7 mouse cellular contexts compared by ENCODE assay signal in genomic region chr8:85700751-85701351, GRCm38 (mm10). TPM values are rescaled to one million over a fixed set of nuclear protein-coding genes. Genes with fewer than 3 reads are reported as not detected.
DNase-seq lines count a peak whose midpoint lies in the region; ATAC-seq lines count a peak whose summit lies in the region.

Gene Neto2 (minus strand): TSS chr8:85700924.

- peak; percentile 66 for ATAC-seq in granulocyte monocyte progenitor cell, adult 5-6 weeks (replicated peaks; ENCODE audit: poor library complexity, severe bottlenecking)
- ATAC-seq in limb, embryonic 11.5 days (ENCODE audit: insufficient number of reproducible peaks, low FRiP score, low TSS enrichment, low read depth), result peak; percentile 88
- ATAC-seq in midbrain, embryonic 13.5 days, result peak; percentile 91

- H3K9me3 ChIP-seq in embryonic facial prominence, embryonic 10.5 days, result no peaks in the 10 kb centered on the region
- no peaks in the 10 kb centered on the region for H3K9me3 ChIP-seq in limb, embryonic 11.5 days (ENCODE audit: control insufficient read depth, low read length)
- no peaks in the 10 kb centered on the region for H3K9me3 ChIP-seq in midbrain, embryonic 13.5 days

- H3K4me1 ChIP-seq in embryonic facial prominence, embryonic 10.5 days, result peaks cover 17% of the 10 kb centered on the region
- H3K4me1 ChIP-seq in limb, embryonic 11.5 days (ENCODE audit: control insufficient read depth, insufficient read depth, low read length), result no peaks in the 10 kb centered on the region
- H3K4me1 ChIP-seq in midbrain, embryonic 13.5 days (replicated peaks), result 0 out of 2 replicates have a peak, but pooled peaks cover 11% of the 10 kb centered on the region

- no peaks in the 10 kb centered on the region for H3K36me3 ChIP-seq in embryonic facial prominence, embryonic 10.5 days (replicated peaks)
- H3K36me3 ChIP-seq in limb, embryonic 11.5 days (ENCODE audit: control insufficient read depth, insufficient read depth, low read length), result no peaks in the 10 kb centered on the region
- H3K36me3 ChIP-seq in midbrain, embryonic 13.5 days, result no peaks in the 10 kb centered on the region

- peak within 1 kb of the TSS; percentile 79 for H3K4me3 ChIP-seq in embryonic facial prominence, embryonic 10.5 days
- H3K4me3 ChIP-seq in limb, embryonic 11.5 days (ENCODE audit: low read depth, low read length), result peak within 1 kb of the TSS; percentile 58
- peak within 1 kb of the TSS; percentile 85 for H3K4me3 ChIP-seq in midbrain, embryonic 13.5 days (replicated peaks)

- WGBS in embryonic facial prominence, embryonic 10.5 days, result 6% methylated on average over 65 of the region's 65 CpGs
- 7% methylated on average over 60 of the region's 65 CpGs for WGBS in limb, embryonic 11.5 days
- WGBS in midbrain, embryonic 13.5 days, result 5% methylated on average over 60 of the region's 65 CpGs

- H3K4me2 ChIP-seq in limb, embryonic 11.5 days (ENCODE audit: low read depth, severe bottlenecking), result peak within 1 kb of the TSS; percentile 69
- H3K4me2 ChIP-seq in midbrain, embryonic 13.5 days (replicated peaks), result peak within 1 kb of the TSS; percentile 71

- peaks cover 27% of the 10 kb centered on the region for H3K27me3 ChIP-seq in embryonic facial prominence, embryonic 10.5 days (replicated peaks; ENCODE audit: low read depth, poor library complexity, severe bottlenecking)
- H3K27me3 ChIP-seq in limb, embryonic 11.5 days (ENCODE audit: control insufficient read depth, insufficient read depth, low read length), result no peaks in the 10 kb centered on the region
- peaks cover 16% of the 10 kb centered on the region for H3K27me3 ChIP-seq in midbrain, embryonic 13.5 days

- H3K27ac ChIP-seq in embryonic facial prominence, embryonic 10.5 days (replicated peaks), result peak within 1 kb of the TSS; percentile 97
- peak within 1 kb of the TSS; percentile 85 for H3K27ac ChIP-seq in limb, embryonic 11.5 days (replicated peaks; ENCODE audit: low read depth, low read length)
- peak within 1 kb of the TSS; percentile 99 for H3K27ac ChIP-seq in midbrain, embryonic 13.5 days

- peak; percentile 84 for DNase-seq in adrenal gland, postnatal 14 days
- peak; percentile 87 for DNase-seq in embryonic facial prominence, embryonic 10.5 days (ENCODE audit: low spot score)
- DNase-seq in kidney, adult 18-20 months, result peak; percentile 68
- peak; percentile 83 for DNase-seq in limb, embryonic 11.5 days (ENCODE audit: low spot score)
- DNase-seq in spleen, adult 12 weeks (ENCODE audit: low spot score), result peak; percentile 48

- peak within 1 kb of the TSS; percentile 96 for H3K9ac ChIP-seq in limb, embryonic 11.5 days (ENCODE audit: low read length)
- H3K9ac ChIP-seq in midbrain, embryonic 13.5 days (replicated peaks), result peak within 1 kb of the TSS; percentile 96

RNA-seq across cellular contexts. Expression of gene Neto2, which starts in this region (rescaled TPM):
- 6.7 and 7.7 TPM in 2 replicates for total RNA-seq in adrenal gland, postnatal 14 days (2021)
- 13.1 and 14.5 TPM in 2 replicates for polyA plus RNA-seq in embryonic facial prominence, embryonic 10.5 days (2016; fragmentation: Nextera tagmentation; extraction: Ambion mirVana)
- total RNA-seq in granulocyte monocyte progenitor cell, adult 5-6 weeks (2014; fragmentation: Nextera tagmentation), result 10.3 and 11.3 TPM in 2 replicates
- total RNA-seq in granulocyte monocyte progenitor cell, adult 5-6 weeks (2017), result 14.9 and 24.2 TPM in 2 replicates
- polyA plus RNA-seq in limb, embryonic 11.5 days (2014; fragmentation: Nextera tagmentation; extraction: Ambion mirVana), result 15.5 and 18.9 TPM in 2 replicates
- 46.7 and 53.5 TPM in 2 replicates for polyA plus RNA-seq in midbrain, embryonic 13.5 days (2015; fragmentation: Nextera tagmentation; extraction: Ambion mirVana)

Comparison
In these comparisons a context has a peak if more than half of its experiments do, and no peak if none do; other contexts are left out.
1. Peak in every context shown above with its lines: DNase-seq, ATAC-seq, H3K4me3 ChIP-seq and H3K27ac ChIP-seq.